Mouse (Mus musculus) kidney, embryonic 16.5 days (tissue): ENCODE data around the gene Kif5c. TPM values are rescaled to one million over a fixed set of nuclear protein-coding genes. Genes with fewer than 3 reads are reported as not detected.
A peak's percentile ranks its signal among the peaks of the same experiment; 100 is the strongest.

Source experiments
- ATAC-seq: fragments of 200-750 bp; cut with Nextera tagmentation; 2 replicates; pipeline ENCODE4 v1.8.0; 2017; ENCODE audit warnings: moderate TSS enrichment; ENCODE audit not compliant: low FRiP score, low TSS enrichment
- H3K27ac ChIP-seq: fragments of 300-500 bp; sonication (generic); 2 replicates; pipeline ENCODE4 v1.5.1; 2014; ENCODE audit warnings: low read length
- H3K27me3 ChIP-seq: fragments of 300-500 bp; sonication (generic); 2 replicates; pipeline ENCODE4 v1.6.1; 2014; ENCODE audit warnings: low read length, control low read depth, mixed read lengths; ENCODE audit not compliant: insufficient read depth
- H3K36me3 ChIP-seq: fragments of 300-500 bp; sonication (generic); 2 replicates; pipeline ENCODE4 v1.6.1; 2014; ENCODE audit warnings: low read length, control low read depth, mixed read lengths; ENCODE audit not compliant: insufficient read depth
- H3K4me1 ChIP-seq: fragments of 300-500 bp; sonication (generic); 2 replicates; pipeline ENCODE4 v1.6.1; 2014; ENCODE audit warnings: low read length, control low read depth, mixed read lengths; ENCODE audit not compliant: insufficient read depth
- H3K4me2 ChIP-seq: fragments of 300-500 bp; sonication (generic); replicated peaks from 2 replicates; pipeline ENCODE4 v1.6.1; 2014; ENCODE audit warnings: low read depth, low read length
- H3K4me3 ChIP-seq: fragments of 300-500 bp; sonication (generic); 2 replicates; pipeline ENCODE4 v1.5.1; 2014; ENCODE audit warnings: mild to moderate bottlenecking, low read length
- H3K9ac ChIP-seq: fragments of 300-500 bp; sonication (generic); replicated peaks from 2 replicates; pipeline ENCODE4 v1.6.1; 2014; ENCODE audit warnings: low read length
- H3K9me3 ChIP-seq: fragments of 300-500 bp; sonication (generic); 2 replicates; pipeline ENCODE4 v1.6.1; 2016; ENCODE audit warnings: low read length, control low read depth
- WGBS: fragments of 180-500 bp; shearing (Covaris S2); extraction: QIAGEN DNeasy Blood & Tissue Kit; methylation state at CpG from one replicate; pipeline ENCODE4 v1.1.7; 2014; 5-methylcytosine and 5-hydroxymethylcytosine counted together
- polyA plus RNA-seq: library from polyadenylated mRNA; unstranded; fragments of >200 nt; fragmentation: Nextera tagmentation; extraction: Ambion mirVana; gene quantifications from 2 replicates; pipeline ENCODE4 v1.2.1, GENCODE M21; 2015

Kif5c gene
- polyA plus RNA-seq, 1 experiment from 2014 or later: 5.0 TPM

- Histone ChIP-seq H3K9me3 (no peaks in the 10 kb centered on the region), H3K4me1 (peaks cover 32% of the 10 kb centered on the region), H3K36me3 (no peaks in the 10 kb centered on the region), H3K4me3 (no peak overlapping the region), H3K27ac (no peak overlapping the region), H3K4me2 (no peak overlapping the region), H3K9ac (no peak overlapping the region), H3K27me3 (no peaks in the 10 kb centered on the region)
- WGBS: 74% methylated on average over 2 of the region's 2 CpGs
- no peak for ATAC-seq
Measured at GRCm38 (mm10) chr2:49747670-49748069, 128.6 kb downstream of the Kif5c start.

DNA sequence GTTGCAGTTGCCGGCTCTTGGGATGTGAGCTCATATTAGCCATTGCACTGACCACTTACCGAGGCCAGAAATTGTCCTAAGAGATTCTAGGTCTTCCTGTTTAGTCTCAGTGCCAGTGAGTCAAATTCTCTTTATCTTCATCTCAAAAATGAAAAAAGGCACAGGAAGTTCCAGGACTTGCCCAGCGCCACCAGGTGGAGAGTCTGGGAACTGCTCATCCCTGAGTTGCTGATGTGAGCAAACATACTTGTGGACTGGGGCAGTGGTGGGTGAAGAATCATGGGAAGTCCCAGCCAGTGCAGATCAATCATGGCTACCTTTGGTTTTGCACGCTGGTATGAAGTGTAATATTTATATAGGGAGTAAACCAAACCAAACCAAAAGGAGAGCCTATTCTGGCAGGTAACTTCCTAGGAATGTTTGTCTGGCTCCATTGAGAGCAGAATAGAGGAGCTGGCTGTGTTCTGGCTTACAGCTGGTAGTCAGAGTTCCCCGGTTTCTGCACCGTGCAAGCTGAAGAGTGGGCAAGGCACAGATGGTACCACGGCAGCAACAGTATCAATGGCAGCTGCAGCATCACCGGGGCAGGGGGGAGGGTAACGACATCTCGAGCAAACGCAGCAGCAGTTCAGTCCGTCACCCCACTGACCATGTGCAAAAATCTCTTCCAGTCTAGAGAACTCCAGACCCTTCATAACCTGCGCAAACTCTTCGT lies 129.7 kb downstream of the Kif5c start:
- H3K27ac ChIP-seq: no peak overlapping the region
- H3K36me3 ChIP-seq: peaks cover 3% of the 10 kb centered on the region; the same call in 1 of the 2 replicates
- no peaks in the 10 kb centered on the region for H3K27me3 ChIP-seq
- peaks cover 23% of the 10 kb centered on the region for H3K4me1 ChIP-seq
- WGBS: 80% methylated on average over 14 of the region's 14 CpGs
- H3K9me3 ChIP-seq: no peaks in the 10 kb centered on the region
- no peak for ATAC-seq
- H3K9ac ChIP-seq: no peak overlapping the region
- H3K4me3 ChIP-seq: no peak overlapping the region
- H3K4me2 ChIP-seq: no peak overlapping the region

DNA sequence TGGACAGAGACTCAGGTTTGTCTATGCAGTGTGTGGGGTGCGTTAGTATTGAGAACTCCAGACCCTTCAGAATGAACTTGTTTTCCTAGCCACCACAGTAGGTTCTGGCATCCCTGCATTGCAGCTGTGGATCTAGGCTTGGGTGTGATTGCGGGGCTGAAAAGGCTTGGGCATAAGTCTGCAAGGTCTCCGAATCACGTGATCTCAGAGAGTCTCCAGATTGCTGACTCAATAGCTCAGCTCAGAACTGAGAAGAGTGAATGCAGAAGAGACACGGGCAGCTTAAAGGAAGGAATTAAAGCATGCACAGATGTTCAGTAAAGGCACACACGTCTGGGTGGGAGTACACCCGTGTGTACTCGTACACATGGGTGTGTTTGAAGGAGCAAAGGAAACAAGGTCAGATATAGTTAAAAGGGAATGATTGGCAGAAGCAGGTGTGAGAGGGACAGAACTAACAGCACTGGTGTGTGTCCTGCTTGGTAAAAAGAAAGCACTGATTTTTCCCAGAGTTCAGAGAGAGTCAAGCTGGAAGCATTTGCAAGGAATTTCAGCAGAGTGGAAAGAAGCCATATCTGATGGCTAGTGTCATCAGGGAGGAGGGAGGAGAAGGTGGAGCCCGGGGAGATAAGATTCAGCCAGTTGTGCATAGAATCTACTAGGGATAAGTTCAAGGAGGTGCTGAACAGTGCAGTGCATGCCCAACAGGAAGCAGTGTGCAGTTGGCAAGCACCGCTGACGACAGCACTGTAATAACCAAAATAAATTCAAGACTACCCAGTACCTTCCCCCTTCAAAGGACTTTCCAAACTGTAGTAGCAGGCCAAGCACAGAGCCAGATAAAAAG lies 130.9 kb downstream of the Kif5c start:
- Histone ChIP-seq H3K4me2 (no peak overlapping the region), H3K9ac (no peak overlapping the region), H3K4me3 (no peak overlapping the region), H3K9me3 (no peaks in the 10 kb centered on the region), H3K4me1 (peaks cover 12% of the 10 kb centered on the region), H3K27ac (no peak overlapping the region), H3K36me3 (peaks cover 3% of the 10 kb centered on the region; the same call in 1 of the 2 replicates), H3K27me3 (no peaks in the 10 kb centered on the region)
- 78% methylated on average over 11 of the region's 11 CpGs for WGBS
- ATAC-seq: no peak

DNA sequence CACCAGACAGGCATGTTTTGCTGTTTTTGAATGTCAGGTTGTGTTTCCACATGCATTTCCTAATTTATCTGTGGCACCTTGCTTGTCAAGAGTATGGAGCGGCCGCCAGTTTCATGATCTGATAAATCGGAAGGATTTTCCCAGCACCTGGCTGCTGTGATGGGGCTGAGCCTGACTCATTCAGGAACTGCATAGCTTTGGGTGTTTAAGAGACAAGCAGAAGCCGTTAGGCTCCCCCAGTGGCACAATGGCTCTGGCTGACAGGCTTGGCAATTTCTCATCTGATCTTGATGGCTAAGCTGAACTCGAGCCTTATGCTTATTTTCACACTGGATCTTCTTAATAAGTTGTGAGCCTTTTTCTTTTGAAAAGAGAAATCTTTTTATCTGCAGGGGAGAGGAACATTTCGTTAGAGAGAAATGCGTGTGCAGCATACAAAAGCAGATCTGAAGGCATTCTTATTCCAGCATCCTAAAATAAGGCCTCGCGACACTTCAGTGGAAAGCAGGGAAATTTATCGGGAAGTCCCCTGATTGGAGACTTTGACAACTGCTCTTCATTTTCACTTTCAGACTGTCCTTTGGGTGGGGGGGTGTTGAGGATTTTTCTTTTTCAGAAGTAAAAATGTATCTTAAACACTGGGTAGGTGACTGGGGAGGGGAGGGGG lies 132.6 kb downstream of the Kif5c start:
- no peak overlapping the region for H3K27ac ChIP-seq
- no peak overlapping the region for H3K9ac ChIP-seq
- no peak overlapping the region for H3K4me2 ChIP-seq
- WGBS: 79% methylated on average over 10 of the region's 10 CpGs
- H3K4me1 ChIP-seq: peaks cover 4% of the 10 kb centered on the region; the same call in 1 of the 2 replicates
- H3K36me3 ChIP-seq: peaks cover 3% of the 10 kb centered on the region; the same call in 1 of the 2 replicates
- H3K4me3 ChIP-seq: no peak overlapping the region
- no peaks in the 10 kb centered on the region for H3K27me3 ChIP-seq
- H3K9me3 ChIP-seq: no peaks in the 10 kb centered on the region
- no peak for ATAC-seq

DNA sequence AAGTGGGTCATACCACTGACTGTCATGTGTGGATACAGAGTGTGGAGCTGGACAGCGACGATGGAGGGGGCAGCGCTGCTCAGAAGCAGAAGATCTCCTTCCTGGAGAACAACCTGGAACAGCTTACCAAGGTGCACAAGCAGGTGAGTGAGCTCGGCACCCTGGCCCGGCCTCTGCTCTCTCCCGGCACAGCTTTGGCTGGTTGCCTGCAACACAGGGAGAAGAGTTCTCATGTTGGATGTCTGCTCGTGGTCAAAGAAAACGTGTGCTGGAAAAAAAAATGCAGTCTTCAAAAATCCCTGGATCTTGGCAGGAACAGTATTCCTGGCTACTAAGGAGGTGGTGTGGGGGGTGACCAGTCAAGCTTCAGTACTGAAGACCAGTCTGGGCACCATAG lies 133.1 kb downstream of the Kif5c start:
- 87% methylated on average over 8 of the region's 8 CpGs for WGBS
- no peak overlapping the region for H3K4me2 ChIP-seq
- no peak overlapping the region for H3K27ac ChIP-seq
- H3K9me3 ChIP-seq: no peaks in the 10 kb centered on the region
- no peak overlapping the region for H3K9ac ChIP-seq
- no peak overlapping the region for H3K4me3 ChIP-seq
- H3K36me3 ChIP-seq: peaks cover 3% of the 10 kb centered on the region; the same call in 1 of the 2 replicates
- no peaks in the 10 kb centered on the region for H3K27me3 ChIP-seq
- no peak for ATAC-seq
- H3K4me1 ChIP-seq: no peaks in the 10 kb centered on the region; the same call in 1 of the 2 replicates

GRCm38 (mm10) chr2:49753062-49753461 lies 134.0 kb downstream of the Kif5c start:
- H3K36me3 ChIP-seq: peaks cover 3% of the 10 kb centered on the region; the same call in 1 of the 2 replicates
- no peak overlapping the region for H3K9ac ChIP-seq
- no peaks in the 10 kb centered on the region for H3K4me1 ChIP-seq
- no peak overlapping the region for H3K4me2 ChIP-seq
- H3K4me3 ChIP-seq: no peak overlapping the region
- ATAC-seq: no peak
- no peaks in the 10 kb centered on the region for H3K9me3 ChIP-seq
- 92% methylated on average over 3 of the region's 3 CpGs for WGBS
- no peaks in the 10 kb centered on the region for H3K27me3 ChIP-seq
- no peak overlapping the region for H3K27ac ChIP-seq

DNA sequence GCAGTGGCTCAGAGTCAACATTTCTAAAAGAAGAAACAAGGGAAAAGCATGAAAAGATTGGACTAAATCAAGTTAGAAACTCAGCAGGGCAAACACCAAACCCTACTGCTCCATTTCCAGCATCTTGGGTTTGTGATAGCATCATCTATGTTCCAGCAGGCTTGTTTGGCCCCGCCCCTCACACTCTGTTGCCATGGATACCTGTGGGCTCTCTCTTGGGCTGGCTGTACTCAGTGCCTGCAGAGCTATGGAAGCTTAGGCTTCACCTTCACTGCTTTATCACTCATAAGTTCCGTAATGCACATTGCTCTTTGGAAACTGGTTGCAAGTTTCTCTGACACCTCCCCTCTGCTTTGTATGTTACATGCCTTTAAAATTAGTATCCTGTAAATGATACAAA lies 136.0 kb downstream of the Kif5c start:
- 62% methylated on average over 2 of the region's 2 CpGs for WGBS
- Histone ChIP-seq H3K4me3 (no peak overlapping the region), H3K9me3 (no peaks in the 10 kb centered on the region), H3K27me3 (no peaks in the 10 kb centered on the region), H3K9ac (no peak overlapping the region), H3K4me2 (no peak overlapping the region), H3K36me3 (peaks cover 3% of the 10 kb centered on the region; the same call in 1 of the 2 replicates), H3K4me1 (no peaks in the 10 kb centered on the region), H3K27ac (no peak overlapping the region)
- ATAC-seq: peak; percentile 78; the same call in 1 of the 2 replicates

DNA sequence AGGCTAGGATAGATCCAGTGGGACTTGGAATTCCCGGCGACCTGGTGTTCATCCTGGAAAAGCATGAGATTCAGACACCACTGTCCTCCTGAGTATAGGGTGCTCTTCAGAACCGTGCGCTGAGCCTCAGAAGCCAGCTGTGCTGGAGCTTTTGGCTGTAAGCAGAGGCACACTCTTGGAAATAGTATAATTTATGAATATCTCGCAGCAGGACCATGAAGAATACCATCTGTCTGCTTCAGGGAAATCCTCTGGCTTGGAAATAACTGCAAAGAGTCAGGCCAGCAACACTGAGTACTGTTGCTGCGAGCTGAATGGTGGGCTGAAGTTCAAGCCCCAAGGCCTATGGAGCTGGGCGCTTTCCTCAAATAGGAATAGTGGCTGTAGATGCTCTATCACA lies 138.5 kb downstream of the Kif5c start:
- ATAC-seq: peak; percentile 56; the same call in 1 of the 2 replicates

GRCm38 (mm10) chr2:49764331-49764946 lies 145.3 kb downstream of the Kif5c start:
- no peaks in the 10 kb centered on the region for H3K27me3 ChIP-seq

More for the DNA sequence above, 138.5 kb downstream of the Kif5c start:
- no peaks in the 10 kb centered on the region for H3K9me3 ChIP-seq
- no peak overlapping the region for H3K9ac ChIP-seq
- H3K4me2 ChIP-seq: no peak overlapping the region
- 72% methylated on average over 7 of the region's 7 CpGs for WGBS
- H3K27me3 ChIP-seq: no peaks in the 10 kb centered on the region
- H3K4me1 ChIP-seq: no peaks in the 10 kb centered on the region
- H3K4me3 ChIP-seq: no peak overlapping the region
- peaks cover 5% of the 10 kb centered on the region for H3K36me3 ChIP-seq
- no peak overlapping the region for H3K27ac ChIP-seq

More at GRCm38 (mm10) chr2:49764331-49764946, 145.3 kb downstream of the Kif5c start:
- H3K4me3 ChIP-seq: no peak overlapping the region
- peaks cover 12% of the 10 kb centered on the region for H3K4me1 ChIP-seq
- no peak overlapping the region for H3K27ac ChIP-seq
- H3K9me3 ChIP-seq: no peaks in the 10 kb centered on the region
- ATAC-seq: peak; percentile 62; the same call in 1 of the 2 replicates
- H3K4me2 ChIP-seq: no peak overlapping the region
- WGBS: 44% methylated on average over 7 of the region's 7 CpGs
- peaks cover 6% of the 10 kb centered on the region; the same call in 1 of the 2 replicates for H3K36me3 ChIP-seq
- H3K9ac ChIP-seq: no peak overlapping the region
